Mouse (Mus musculus) spleen, adult 2 months (tissue): ENCODE results near the gene Adgrg4.

ENCODE experiments used
- CTCF ChIP-seq: fragments of 200-500 bp; IDR thresholded peaks from 2 replicates; pipeline ENCODE4 v1.5.1; 2011; ENCODE audit warnings: mild to moderate bottlenecking, inconsistent platforms; ENCODE audit not compliant: insufficient read depth, insufficient read length, insufficient replicate concordance; ENCODE audit errors: extremely low read depth
- POLR2A ChIP-seq: fragments of 200-500 bp; IDR thresholded peaks from 2 replicates; pipeline ENCODE4 v1.6.1; 2011; ENCODE audit warnings: low read depth, low read length, inconsistent platforms

DNA sequence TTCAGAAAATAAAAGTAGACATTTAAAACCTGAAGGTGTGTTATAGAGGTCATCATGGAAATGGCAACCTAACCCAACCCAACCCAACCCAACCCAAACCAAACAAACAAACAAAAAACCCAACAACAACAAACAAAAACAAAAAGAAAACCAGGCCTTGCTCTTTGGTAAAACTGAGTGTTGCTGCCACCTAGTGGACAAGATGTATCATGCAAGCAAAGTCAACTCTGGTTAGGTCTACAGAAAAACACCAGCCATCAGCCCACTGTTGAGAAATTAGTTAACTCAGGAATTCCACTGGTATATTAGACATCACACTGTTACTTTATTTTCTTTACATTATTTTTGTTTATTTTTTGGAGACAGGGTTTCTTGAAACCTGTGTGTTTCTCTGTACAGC lies 30.6 kb upstream of the Adgrg4 start:
- TF ChIP-seq CTCF (no peak), POLR2A (no peak)
